Mouse (Mus musculus) hindbrain, embryonic 11.5 days (tissue): ENCODE measurements around the gene Lrmp. TPM values are rescaled to one million over a fixed set of nuclear protein-coding genes. Genes with fewer than 3 reads are reported as not detected.

Source experiments
- ATAC-seq: fragments of 200-750 bp; cut with Nextera tagmentation; 2 replicates; pipeline ENCODE4 v1.8.0; 2017; ENCODE audit warnings: mild to moderate bottlenecking, moderate TSS enrichment, moderate library complexity; ENCODE audit not compliant: low FRiP score
- DNase-seq: peaks from one replicate; pipeline ENCODE4 v3.0.0-alpha.2; 2015; ENCODE audit warnings: low spot score
- H3K27ac ChIP-seq: fragments of 300-500 bp; sonication (generic); 2 replicates; pipeline ENCODE4 v1.5.1; 2014; ENCODE audit warnings: mild to moderate bottlenecking, low read depth, low read length
- H3K27me3 ChIP-seq: fragments of 300-500 bp; sonication (generic); 2 replicates; pipeline ENCODE4 v1.6.1; 2014; ENCODE audit warnings: mild to moderate bottlenecking, low read length, moderate library complexity, mixed read lengths; ENCODE audit not compliant: control insufficient read depth, insufficient read depth
- H3K36me3 ChIP-seq: fragments of 300-500 bp; sonication (generic); 2 replicates; pipeline ENCODE4 v1.6.1; 2014; ENCODE audit warnings: mild to moderate bottlenecking, low read length, moderate library complexity, mixed read lengths; ENCODE audit not compliant: control insufficient read depth, insufficient read depth
- H3K4me1 ChIP-seq: fragments of 300-500 bp; sonication (generic); replicated peaks from 2 replicates; pipeline ENCODE4 v1.6.1; 2014; ENCODE audit warnings: low read length, mixed read lengths; ENCODE audit not compliant: control insufficient read depth, insufficient read depth
- H3K4me2 ChIP-seq: fragments of 300-500 bp; sonication (generic); replicated peaks from 2 replicates; pipeline ENCODE4 v1.6.1; 2014; ENCODE audit warnings: mild to moderate bottlenecking, low read depth, low read length
- H3K4me3 ChIP-seq: fragments of 300-500 bp; sonication (generic); 2 replicates; pipeline ENCODE4 v1.5.1; 2014; ENCODE audit warnings: low read depth, low read length
- H3K9ac ChIP-seq: fragments of 300-500 bp; sonication (generic); 2 replicates; pipeline ENCODE4 v1.6.1; 2014; ENCODE audit warnings: low read depth, low read length
- H3K9me3 ChIP-seq: fragments of 300-500 bp; sonication (generic); 2 replicates; pipeline ENCODE4 v1.6.1; 2016; ENCODE audit warnings: low read length; ENCODE audit not compliant: control insufficient read depth
- WGBS: fragments of 180-500 bp; shearing (Covaris S2); extraction: QIAGEN DNeasy Blood & Tissue Kit; methylation state at CpG from one replicate; pipeline ENCODE4 v1.1.7; 2014; 5-methylcytosine and 5-hydroxymethylcytosine counted together
- polyA plus RNA-seq: library from polyadenylated mRNA; unstranded; fragments of >200 nt; fragmentation: Nextera tagmentation; extraction: Ambion mirVana; gene quantifications from 2 replicates; pipeline ENCODE4 v1.2.1, GENCODE M21; 2014

Gene Lrmp
- polyA plus RNA-seq, 1 experiment from 2014 or later, result 1.5 TPM

DNA sequence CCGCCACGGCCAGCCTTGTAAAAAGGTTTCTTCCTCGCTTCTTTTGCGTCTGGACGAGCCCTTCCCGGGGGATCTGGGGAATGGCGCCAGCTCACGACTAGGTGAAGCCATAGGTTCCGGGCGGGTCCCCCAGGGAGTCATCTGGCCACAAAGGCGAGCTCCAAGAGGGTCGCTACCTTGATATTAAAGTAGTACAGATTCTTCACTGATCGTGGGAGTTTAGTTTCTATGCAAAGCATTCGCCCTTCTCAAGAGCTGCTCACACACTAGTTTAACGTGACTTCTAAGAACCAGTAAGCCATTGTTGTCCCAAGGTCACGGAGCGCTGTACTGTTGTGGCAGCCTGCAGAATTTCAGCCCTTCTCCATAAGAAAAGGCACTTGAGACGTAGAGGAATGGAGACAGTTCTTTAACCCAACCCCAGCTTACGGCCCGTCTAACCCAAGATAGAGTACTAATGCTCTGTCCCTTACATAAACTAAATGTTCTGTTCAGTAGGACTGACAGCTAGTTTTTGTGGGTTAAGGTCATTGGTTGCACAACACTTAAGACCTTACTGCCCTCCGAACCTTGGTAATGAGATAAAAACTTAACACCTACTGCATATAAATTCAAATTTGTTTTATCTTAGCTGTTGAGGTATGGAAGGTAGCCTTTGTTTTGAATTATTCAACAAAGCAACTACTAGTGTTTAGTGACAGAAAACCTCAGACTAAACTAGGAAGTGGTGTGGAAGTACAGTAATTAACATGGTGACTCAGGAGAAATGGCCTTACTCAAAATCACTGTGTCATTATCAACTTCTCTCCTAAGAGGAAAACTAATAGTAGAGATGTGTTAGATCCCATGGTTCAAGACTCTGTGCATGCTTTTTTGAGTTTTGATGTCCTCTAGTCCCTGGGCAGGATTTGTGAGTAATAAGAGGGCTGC lies 96.2 kb downstream of the Lrmp start:
- Histone ChIP-seq H3K4me2 (peak overlapping the region; percentile 68), H3K27ac (peak overlapping the region; percentile 95), H3K4me3 (peak overlapping the region; percentile 77), H3K9ac (peak overlapping the region; percentile 83), H3K27me3 (no peaks in the 10 kb centered on the region), H3K36me3 (no peaks in the 10 kb centered on the region), H3K4me1 (no peaks in the 10 kb centered on the region), H3K9me3 (no peaks in the 10 kb centered on the region)
- WGBS, result 5% methylated on average over 21 of the region's 21 CpGs
- ATAC-seq, result peak; percentile 26
- no peak for DNase-seq

DNA sequence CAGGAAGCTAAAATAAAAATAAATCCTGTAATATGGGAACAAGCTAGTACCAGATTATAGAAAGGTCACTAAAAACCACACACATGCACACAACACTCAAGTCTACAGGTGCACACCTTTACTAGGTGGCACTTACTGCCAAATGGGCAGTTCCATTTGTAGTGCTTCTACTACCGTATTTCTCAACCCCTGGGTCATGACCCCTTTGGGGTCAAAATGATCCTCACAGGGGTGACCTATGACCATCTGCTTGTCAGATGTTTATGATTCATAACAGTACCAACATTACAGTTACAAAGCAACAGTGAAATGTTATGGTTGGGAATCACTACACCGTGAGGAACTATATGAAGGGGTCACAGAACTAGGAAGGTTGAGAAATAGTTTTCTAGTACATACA lies 98.5 kb downstream of the Lrmp start:
- 83% methylated on average over 2 of the region's 2 CpGs for WGBS
- H3K4me3 ChIP-seq, result no peak overlapping the region
- H3K36me3 ChIP-seq, result no peaks in the 10 kb centered on the region
- H3K9me3 ChIP-seq, result no peaks in the 10 kb centered on the region
- H3K4me1 ChIP-seq, result no peaks in the 10 kb centered on the region
- DNase-seq (no peak), ATAC-seq (no peak)
- no peak overlapping the region for H3K9ac ChIP-seq
- H3K27ac ChIP-seq, result no peak overlapping the region
- H3K27me3 ChIP-seq, result no peaks in the 10 kb centered on the region
- H3K4me2 ChIP-seq, result no peak overlapping the region

DNA sequence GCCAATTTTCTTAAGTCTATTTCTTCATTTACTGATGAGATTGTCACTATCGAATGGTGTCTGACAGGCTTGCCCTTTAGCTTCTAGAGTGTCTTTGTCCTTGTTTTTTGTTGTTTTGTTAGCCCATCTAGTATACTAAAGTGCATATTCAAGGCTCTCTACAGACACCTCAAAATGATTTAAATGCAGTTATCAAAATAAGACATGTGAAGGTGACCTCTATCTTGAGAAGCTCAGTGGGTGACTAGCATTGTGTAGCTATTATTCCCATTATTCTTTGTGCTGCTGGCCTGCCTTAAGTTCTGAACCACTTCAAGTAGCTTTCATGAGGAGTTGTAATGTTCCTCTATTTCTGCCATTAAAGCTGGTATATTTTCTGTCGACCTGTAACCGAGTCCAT lies 100.4 kb downstream of the Lrmp start:
- Histone ChIP-seq H3K9me3 (no peaks in the 10 kb centered on the region), H3K9ac (no peak overlapping the region), H3K4me2 (no peak overlapping the region), H3K36me3 (no peaks in the 10 kb centered on the region), H3K27ac (no peak overlapping the region), H3K27me3 (no peaks in the 10 kb centered on the region), H3K4me1 (no peaks in the 10 kb centered on the region), H3K4me3 (no peak overlapping the region)
- DNase-seq (no peak), ATAC-seq (no peak)
- 91% methylated on average over 3 of the region's 3 CpGs for WGBS

DNA sequence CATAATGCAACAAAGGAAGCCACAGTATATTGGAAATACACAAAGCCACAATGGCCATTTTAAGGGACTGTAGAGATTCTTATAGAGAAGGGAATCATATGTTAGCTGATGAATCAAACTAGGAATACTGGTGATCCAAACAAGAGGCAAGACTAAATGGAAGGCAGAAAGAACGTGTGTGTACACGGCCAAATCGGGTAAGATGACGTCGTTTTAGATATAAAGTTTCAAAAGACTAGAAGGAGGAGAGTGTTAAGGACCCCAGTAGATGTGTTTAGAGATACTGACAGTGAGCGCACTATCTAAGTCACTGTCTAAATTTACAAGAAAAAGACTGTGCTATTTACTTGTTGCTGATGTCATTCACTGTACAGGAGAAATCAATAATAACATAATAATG lies 108.8 kb downstream of the Lrmp start:
- Histone ChIP-seq H3K9me3 (no peaks in the 10 kb centered on the region), H3K4me2 (no peak overlapping the region), H3K4me3 (no peak overlapping the region), H3K9ac (no peak overlapping the region), H3K27ac (no peak overlapping the region), H3K4me1 (no peaks in the 10 kb centered on the region), H3K27me3 (no peaks in the 10 kb centered on the region), H3K36me3 (no peaks in the 10 kb centered on the region)
- DNase-seq (no peak), ATAC-seq (no peak)
- WGBS, result 95% methylated on average over 6 of the region's 6 CpGs

Other genes with a start within 250 kb of the Lrmp start
- 116 and 135 TPM in 2 replicates for gene Bcat1, start 39.5 kb upstream of the Lrmp start, polyA plus RNA-seq
- gene Casc1, start 95.4 kb downstream of the Lrmp start, polyA plus RNA-seq, result 0.91 and 1.2 TPM in 2 replicates
- gene Etfrf1, start 95.5 kb downstream of the Lrmp start, polyA plus RNA-seq, result 40.1 and 40.6 TPM in 2 replicates
- 125 and 129 TPM in 2 replicates for gene Kras, start 134.6 kb downstream of the Lrmp start, polyA plus RNA-seq